Mouse (Mus musculus): ENCODE measurements around the gene Zfp292. TPM values are rescaled to one million over a fixed set of nuclear protein-coding genes. Genes with fewer than 3 reads are reported as not detected.

Zfp292 gene
- total and polyA plus RNA-seq, 3 experiments = 9.8 to 19.4 (median 16.8) TPM

- peaks cover 0 to 5% of the 10 kb centered on the region in 2 experiments; a peak in 3 of 4 replicates for H3K4me1 ChIP-seq (ENCODE audit: control insufficient read depth in 1 of 2, insufficient read depth in 2 of 2, low read length in 2 of 2)
- peak; percentile 90 for DNase-seq (ENCODE audit: low read depth, low spot score)
- H3K27me3 ChIP-seq (ENCODE audit: control insufficient read depth in 1 of 2, insufficient read depth in 2 of 2, low read length in 2 of 2) = no peaks in the 10 kb centered on the region
- peak within 1 kb of the TSS; percentile 85 to 93 for H3K4me3 ChIP-seq (ENCODE audit: control insufficient read depth in 1 of 2, insufficient read depth in 1 of 2, low read depth in 2 of 2, low read length in 2 of 2)
- H3K36me3 ChIP-seq (ENCODE audit: control insufficient read depth in 1 of 2, insufficient read depth in 2 of 2, low read length in 2 of 2) = no peaks in the 10 kb centered on the region; a peak in 1 of 4 replicates
- peaks cover 1% of the 10 kb centered on the region; the same call in 1 of the 2 replicates for H3K79me2 ChIP-seq (ENCODE audit: control insufficient read depth, insufficient read depth, low read length, poor library complexity)
- H3K9me3 ChIP-seq (replicated peaks; ENCODE audit: insufficient read depth, low read length) = no peaks in the 10 kb centered on the region
- peak within 1 kb of the TSS; percentile 69 for H3K27ac ChIP-seq (ENCODE audit: control insufficient read depth, low read depth, low read length)
- peak within 1 kb of the TSS; percentile 95 for H3K9ac ChIP-seq (ENCODE audit: control insufficient read depth, low read depth, low read length, poor library complexity, severe bottlenecking)
- no peak; the same call in 1 of the 2 replicates for TF ChIP-seq MXI1 (IDR thresholded peaks at IDR 0.05; ENCODE audit: low read depth, low read length)
- peak; percentile 24; the same call in 1 of the 2 replicates for TF ChIP-seq NRF1 (IDR thresholded peaks at IDR 0.05; ENCODE audit: insufficient read depth, low read depth, low read length, poor library complexity, severe bottlenecking)
- TF ChIP-seq ZKSCAN1 (IDR thresholded peaks at IDR 0.05; ENCODE audit: low read depth, low read length) = no peak
- no peak for TF ChIP-seq TAL1 (IDR thresholded peaks at IDR 0.05; ENCODE audit: low read length)
- peak; percentile 33; the same call in 1 of the 2 replicates for TF ChIP-seq ETS1 (IDR thresholded peaks at IDR 0.05; ENCODE audit: low read depth, low read length)
- no peak for TF ChIP-seq ZNF384 (IDR thresholded peaks at IDR 0.05; ENCODE audit: low read depth, low read length)
- peak; percentile 35 to 80 (median 69); a peak in 5 of 6 replicates for TF ChIP-seq CTCF (IDR thresholded peaks at IDR 0.05 in 2 of 3, conservative IDR thresholded peaks at IDR 0.05 in 1 of 3; ENCODE audit: control insufficient read depth in 1 of 3, insufficient read depth in 1 of 3, low read depth in 2 of 3, low read length in 3 of 3, poor library complexity in 1 of 3, severe bottlenecking in 1 of 3)
- TF ChIP-seq POLR2AphosphoS5 (IDR thresholded peaks at IDR 0.05; ENCODE audit: borderline replicate concordance, low read depth, low read length) = no peak
- peak; percentile 71 to 82 for TF ChIP-seq POLR2A (IDR thresholded peaks at IDR 0.05; ENCODE audit: control insufficient read depth in 1 of 2, insufficient read depth in 1 of 2, low read depth in 1 of 2, low read length in 2 of 2, poor library complexity in 1 of 2)
- peak; percentile 81 for TF ChIP-seq HCFC1 (IDR thresholded peaks at IDR 0.05; ENCODE audit: low read depth, low read length)
- TF ChIP-seq RAD21 (IDR thresholded peaks at IDR 0.05; ENCODE audit: low read depth, low read length) = no peak
- TF ChIP-seq MAFK (IDR thresholded peaks at IDR 0.05; ENCODE audit: borderline replicate concordance, low read depth, low read length) = no peak
- no peak for TF ChIP-seq MEF2A (IDR thresholded peaks at IDR 0.05; ENCODE audit: extremely low read depth, insufficient replicate concordance, low read depth, low read length, poor library complexity, severe bottlenecking)
- no peak for TF ChIP-seq MAX (IDR thresholded peaks at IDR 0.05; ENCODE audit: low read length)
- TF ChIP-seq TBP (IDR thresholded peaks at IDR 0.05; ENCODE audit: low read depth, low read length) = peak; percentile 37; the same call in 1 of the 2 replicates
- TF ChIP-seq TCF12 (IDR thresholded peaks at IDR 0.05; ENCODE audit: low read depth, low read length) = peak; percentile 55; the same call in 1 of the 2 replicates
- no peak for TF ChIP-seq CHD2 (IDR thresholded peaks at IDR 0.05; ENCODE audit: low read length)
- peak; percentile 57 for TF ChIP-seq SIN3A (IDR thresholded peaks at IDR 0.05; ENCODE audit: low read length)
- TF ChIP-seq JUND (IDR thresholded peaks at IDR 0.05; ENCODE audit: low read depth, low read length) = no peak
- peak; percentile 72; the same call in 1 of the 2 replicates for TF ChIP-seq POLR2AphosphoS2 (IDR thresholded peaks at IDR 0.05; ENCODE audit: low read length)
- TF ChIP-seq SMC3 (IDR thresholded peaks at IDR 0.05; ENCODE audit: low read depth, low read length) = no peak
- no peak for TF ChIP-seq KAT2A (conservative IDR thresholded peaks at IDR 0.05; ENCODE audit: low read depth, low read length)
- no peak for TF ChIP-seq E2F4 (IDR thresholded peaks at IDR 0.05; ENCODE audit: borderline replicate concordance, low read depth, low read length)
- TF ChIP-seq USF2 (IDR thresholded peaks at IDR 0.05; ENCODE audit: borderline replicate concordance in 1 of 2, insufficient read depth in 1 of 2, low read depth in 1 of 2, low read length in 2 of 2) = no peak
- TF ChIP-seq GATA1 (IDR thresholded peaks at IDR 0.05; ENCODE audit: low read depth, low read length) = no peak
- no peak for TF ChIP-seq USF1 (IDR thresholded peaks at IDR 0.05; ENCODE audit: low read depth, low read length)
- peak; percentile 74 for TF ChIP-seq ELF1 (IDR thresholded peaks at IDR 0.05; ENCODE audit: low read depth, low read length)
- peak; percentile 87 for TF ChIP-seq NELFE (IDR thresholded peaks at IDR 0.05; ENCODE audit: low read depth, low read length)
- TF ChIP-seq GABPA (IDR thresholded peaks at IDR 0.05; ENCODE audit: low read depth, low read length) = no peak
- no peak for TF ChIP-seq RCOR1 (IDR thresholded peaks at IDR 0.05; ENCODE audit: low read depth, low read length)
- no peak for TF ChIP-seq MAZ (IDR thresholded peaks at IDR 0.05; ENCODE audit: low read depth, low read length)
- 0 out of 2 replicates have a peak, but pooled peaks have one; percentile 52 for TF ChIP-seq ZMIZ1 (IDR thresholded peaks at IDR 0.05; ENCODE audit: low read depth, low read length)
- TF ChIP-seq ZC3H11A (IDR thresholded peaks at IDR 0.05; ENCODE audit: low read depth, low read length) = no peak
- no peak for TF ChIP-seq MYC (IDR thresholded peaks at IDR 0.05; ENCODE audit: low read depth, low read length)
- TF ChIP-seq UBTF (IDR thresholded peaks at IDR 0.05; ENCODE audit: borderline replicate concordance, insufficient read depth, low read depth, low read length) = no peak
Observed at GRCm38 (mm10) chr4:34777677-34778527, 104.9 kb downstream of the Zfp292 start, which contains the start of gene Smim8. Gene Smim8, minus strand, starts transcription at chr4:34778423.
